Mouse (Mus musculus): ENCODE results near the gene Zscan26. TPM values are rescaled to one million over a fixed set of nuclear protein-coding genes. Genes with fewer than 3 reads are reported as not detected.
A peak's percentile ranks its signal among the peaks of the same experiment; 100 is the strongest.
"Not testable (repeated sequence)": the region's sequence is repeated elsewhere in the genome, so short reads cannot be mapped to it uniquely, and the experiment has no call there.

Gene Zscan26
- polyA plus RNA-seq, 1 experiment from 2014 or later: 16.6 TPM

GRCm38 (mm10) chr13:21469097-21469496 lies 15.6 kb upstream of the Zscan26 start:
- WGBS: 16% methylated on average over 9 of the region's 9 CpGs
- Histone ChIP-seq H3K4me1 (replicated peaks; ENCODE audit: control insufficient read depth, insufficient read depth, low read length) (peaks cover 8% of the 10 kb centered on the region), H3K36me3 (ENCODE audit: control insufficient read depth, insufficient read depth, low read length) (no peaks in the 10 kb centered on the region), H3K27ac (ENCODE audit: low read depth, low read length) (no peak overlapping the region), H3K9me3 (ENCODE audit: control insufficient read depth, low read length) (no peaks in the 10 kb centered on the region), H3K4me2 (peak overlapping the region; percentile 98), H3K9ac (ENCODE audit: low read depth, low read length) (no peak overlapping the region; the same call in 1 of the 2 replicates), H3K27me3 (replicated peaks; ENCODE audit: control insufficient read depth, insufficient read depth, low read length) (peaks cover 8% of the 10 kb centered on the region; the same call in 1 of the 2 replicates), H3K4me3 (ENCODE audit: low read depth, low read length) (peak overlapping the region; percentile 76; the same call in 1 of the 2 replicates)
- DNase-seq (ENCODE audit: low spot score) (no peak), ATAC-seq (replicated peaks; ENCODE audit: low FRiP score) (no peak)

- Histone ChIP-seq H3K4me2 (peak within 1 kb of the TSS; percentile 98), H3K9ac (ENCODE audit: low read depth, low read length) (peak within 1 kb of the TSS; percentile 87), H3K4me3 (ENCODE audit: low read depth, low read length) (peak within 1 kb of the TSS; percentile 76), H3K36me3 (ENCODE audit: control insufficient read depth, insufficient read depth, low read length) (no peaks in the 10 kb centered on the region), H3K27me3 (replicated peaks; ENCODE audit: control insufficient read depth, insufficient read depth, low read length) (peaks cover 8% of the 10 kb centered on the region; the same call in 1 of the 2 replicates), H3K27ac (ENCODE audit: low read depth, low read length) (peak within 1 kb of the TSS; percentile 28; the same call in 1 of the 2 replicates), H3K4me1 (replicated peaks; ENCODE audit: control insufficient read depth, insufficient read depth, low read length) (peaks cover 8% of the 10 kb centered on the region), H3K9me3 (ENCODE audit: control insufficient read depth, low read length) (no peaks in the 10 kb centered on the region)
- peak; percentile 83 for DNase-seq (ENCODE audit: low spot score)
- ATAC-seq (replicated peaks; ENCODE audit: low FRiP score): peak; percentile 96
- under 1% methylated on average over 53 of the region's 54 CpGs for WGBS
These were observed 14.8 kb upstream of the Zscan26 start, which contains the start of gene Nkapl for GRCm38 (mm10) chr13:21468061-21469019. Gene Nkapl (minus strand): TSS chr13:21468509.

- Histone ChIP-seq H3K4me2 (no peak overlapping the region), H3K36me3 (ENCODE audit: control insufficient read depth, insufficient read depth, low read length) (no peaks in the 10 kb centered on the region), H3K27ac (ENCODE audit: low read depth, low read length) (no peak overlapping the region), H3K9ac (ENCODE audit: low read depth, low read length) (no peak overlapping the region), H3K9me3 (ENCODE audit: control insufficient read depth, low read length) (no peaks in the 10 kb centered on the region), H3K27me3 (replicated peaks; ENCODE audit: control insufficient read depth, insufficient read depth, low read length) (peaks cover 8% of the 10 kb centered on the region; the same call in 1 of the 2 replicates), H3K4me3 (ENCODE audit: low read depth, low read length) (no peak overlapping the region), H3K4me1 (replicated peaks; ENCODE audit: control insufficient read depth, insufficient read depth, low read length) (peaks cover 5% of the 10 kb centered on the region)
- no peak for ATAC-seq (replicated peaks; ENCODE audit: low FRiP score)
- no peak for DNase-seq (ENCODE audit: low spot score)
- 78% methylated on average over 10 of the region's 10 CpGs for WGBS
These were observed 13.8 kb upstream of the Zscan26 start for GRCm38 (mm10) chr13:21467336-21467735.

- not testable (repeated sequence) for ATAC-seq (replicated peaks; ENCODE audit: low FRiP score); H3K27me3 ChIP-seq (replicated peaks; ENCODE audit: control insufficient read depth, insufficient read depth, low read length); H3K4me3 ChIP-seq (ENCODE audit: low read depth, low read length); H3K9me3 ChIP-seq (ENCODE audit: control insufficient read depth, low read length); H3K4me1 ChIP-seq (replicated peaks; ENCODE audit: control insufficient read depth, insufficient read depth, low read length); H3K4me2 ChIP-seq; H3K9ac ChIP-seq (ENCODE audit: low read depth, low read length); H3K27ac ChIP-seq (ENCODE audit: low read depth, low read length); H3K36me3 ChIP-seq (ENCODE audit: control insufficient read depth, insufficient read depth, low read length); DNase-seq (ENCODE audit: low spot score)
- WGBS: 50% methylated on average over 9 of the region's 9 CpGs
These were observed 9.0 kb upstream of the Zscan26 start for GRCm38 (mm10) chr13:21462516-21462915.

GRCm38 (mm10) chr13:21456347-21456746 lies 2.8 kb upstream of the Zscan26 start:
- Histone ChIP-seq H3K9me3 (ENCODE audit: control insufficient read depth, low read length) (no peaks in the 10 kb centered on the region), H3K4me2 (no peak overlapping the region), H3K4me3 (ENCODE audit: low read depth, low read length) (no peak overlapping the region), H3K4me1 (replicated peaks; ENCODE audit: control insufficient read depth, insufficient read depth, low read length) (0 out of 2 replicates have a peak, but pooled peaks cover 3% of the 10 kb centered on the region), H3K36me3 (ENCODE audit: control insufficient read depth, insufficient read depth, low read length) (no peaks in the 10 kb centered on the region), H3K9ac (ENCODE audit: low read depth, low read length) (no peak overlapping the region), H3K27me3 (replicated peaks; ENCODE audit: control insufficient read depth, insufficient read depth, low read length) (peaks cover 4% of the 10 kb centered on the region), H3K27ac (ENCODE audit: low read depth, low read length) (no peak overlapping the region)
- ATAC-seq (replicated peaks; ENCODE audit: low FRiP score) (no peak), DNase-seq (ENCODE audit: low spot score) (no peak)
- WGBS: 14% methylated on average over 4 of the region's 4 CpGs

- 71% methylated on average over 3 of the region's 3 CpGs for WGBS
- no peaks in the 10 kb centered on the region for H3K9me3 ChIP-seq (ENCODE audit: control insufficient read depth, low read length)
- no peak overlapping the region for H3K27ac ChIP-seq (ENCODE audit: low read depth, low read length)
- H3K9ac ChIP-seq (ENCODE audit: low read depth, low read length): no peak overlapping the region
- 0 out of 2 replicates have a peak, but pooled peaks cover 3% of the 10 kb centered on the region for H3K4me1 ChIP-seq (replicated peaks; ENCODE audit: control insufficient read depth, insufficient read depth, low read length)
- H3K27me3 ChIP-seq (replicated peaks; ENCODE audit: control insufficient read depth, insufficient read depth, low read length): peaks cover 4% of the 10 kb centered on the region
- H3K4me3 ChIP-seq (ENCODE audit: low read depth, low read length): no peak overlapping the region; the same call in 1 of the 2 replicates
- no peak for DNase-seq (ENCODE audit: low spot score)
- H3K36me3 ChIP-seq (ENCODE audit: control insufficient read depth, insufficient read depth, low read length): no peaks in the 10 kb centered on the region
- ATAC-seq (replicated peaks; ENCODE audit: low FRiP score): peak; percentile 53; the same call in 1 of the 2 replicates
- peak overlapping the region; percentile 83 for H3K4me2 ChIP-seq
These were observed 603 bp upstream of the Zscan26 start for GRCm38 (mm10) chr13:21454133-21454532.

- Histone ChIP-seq H3K27me3 (replicated peaks; ENCODE audit: control insufficient read depth, insufficient read depth, low read length) (peaks cover 4% of the 10 kb centered on the region), H3K4me3 (ENCODE audit: low read depth, low read length) (peak overlapping the region; percentile 75), H3K4me2 (peak overlapping the region; percentile 83), H3K36me3 (ENCODE audit: control insufficient read depth, insufficient read depth, low read length) (no peaks in the 10 kb centered on the region), H3K27ac (ENCODE audit: low read depth, low read length) (no peak overlapping the region), H3K4me1 (replicated peaks; ENCODE audit: control insufficient read depth, insufficient read depth, low read length) (0 out of 2 replicates have a peak, but pooled peaks cover 3% of the 10 kb centered on the region), H3K9me3 (ENCODE audit: control insufficient read depth, low read length) (no peaks in the 10 kb centered on the region), H3K9ac (ENCODE audit: low read depth, low read length) (peak overlapping the region; percentile 69)
- WGBS: 2% methylated on average over 13 of the region's 13 CpGs
- DNase-seq (ENCODE audit: low spot score): no peak
- no peak for ATAC-seq (replicated peaks; ENCODE audit: low FRiP score)
These were observed 488 bp downstream of the Zscan26 start for GRCm38 (mm10) chr13:21453042-21453441.

- ATAC-seq (replicated peaks; ENCODE audit: low FRiP score) (no peak), DNase-seq (ENCODE audit: low spot score) (no peak)
- no peaks in the 10 kb centered on the region for H3K27me3 ChIP-seq (replicated peaks; ENCODE audit: control insufficient read depth, insufficient read depth, low read length)
- no peak overlapping the region for H3K4me2 ChIP-seq
- H3K4me1 ChIP-seq (replicated peaks; ENCODE audit: control insufficient read depth, insufficient read depth, low read length): 0 out of 2 replicates have a peak, but pooled peaks cover 3% of the 10 kb centered on the region
- no peak overlapping the region for H3K9ac ChIP-seq (ENCODE audit: low read depth, low read length)
- H3K9me3 ChIP-seq (ENCODE audit: control insufficient read depth, low read length): no peaks in the 10 kb centered on the region
- WGBS: 74% methylated on average over 16 of the region's 16 CpGs
- H3K36me3 ChIP-seq (ENCODE audit: control insufficient read depth, insufficient read depth, low read length): peaks cover 11% of the 10 kb centered on the region
- no peak overlapping the region for H3K27ac ChIP-seq (ENCODE audit: low read depth, low read length)
- H3K4me3 ChIP-seq (ENCODE audit: low read depth, low read length): no peak overlapping the region
These were observed 5.5 kb downstream of the Zscan26 start for GRCm38 (mm10) chr13:21447856-21448614.

All from liver, embryonic 11.5 days (tissue).